Mouse (Mus musculus) adipocyte (in vitro differentiated cells): ENCODE measurements around the gene Pgap1.

Source experiments
- DNase-seq: peaks from one replicate; pipeline ENCODE4 v3.0.0-alpha.2; 2016; ENCODE audit warnings: low spot score

Gene Pgap1

GRCm38 (mm10) chr1:54557301-54558229, at the start of gene Pgap1:
TSS of gene Pgap1 (minus strand) at chr1:54557684.
- peak; percentile 88 for DNase-seq

DNA sequence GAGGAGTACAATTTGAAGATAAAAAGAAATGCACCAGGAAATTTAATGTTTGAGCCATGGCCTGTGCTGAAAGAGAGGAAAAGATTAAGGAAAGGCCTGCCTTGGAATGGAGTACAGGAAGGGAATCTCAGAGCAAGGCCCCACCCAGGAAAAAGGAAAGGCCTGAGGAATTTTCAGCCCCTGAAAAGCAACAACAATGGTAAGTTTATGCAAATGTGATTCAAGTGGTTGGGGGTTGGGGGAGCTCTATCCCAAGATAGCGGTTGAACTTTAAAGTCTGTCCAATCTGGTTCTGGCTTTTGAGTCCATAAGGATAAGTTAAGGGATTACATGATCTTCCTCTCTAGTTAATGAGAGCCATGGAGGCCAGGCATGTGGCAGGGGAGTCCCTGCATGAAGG, 49.5 kb upstream of the Pgap1 start:
- no peak for DNase-seq

DNA sequence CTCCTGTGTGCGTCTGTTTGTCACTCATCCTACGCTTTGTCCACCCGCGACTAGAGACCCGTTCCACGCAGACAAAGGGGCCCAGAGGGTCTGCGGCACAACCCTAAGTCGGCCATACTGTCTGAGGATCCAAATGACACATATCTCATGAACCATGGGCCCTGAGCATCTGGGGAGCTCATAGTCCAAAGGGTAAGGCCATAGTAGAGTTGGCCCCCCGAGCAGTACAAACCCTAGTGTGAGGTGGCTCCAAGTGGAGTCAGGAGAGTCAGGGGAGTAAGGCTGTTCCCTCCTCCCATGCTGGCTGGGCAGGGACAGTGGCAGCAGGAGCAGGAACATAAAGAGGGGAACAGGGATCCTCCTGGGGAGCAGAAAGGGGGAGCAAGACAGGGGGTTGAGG, 44.2 kb upstream of the Pgap1 start:
- DNase-seq: no peak

DNA sequence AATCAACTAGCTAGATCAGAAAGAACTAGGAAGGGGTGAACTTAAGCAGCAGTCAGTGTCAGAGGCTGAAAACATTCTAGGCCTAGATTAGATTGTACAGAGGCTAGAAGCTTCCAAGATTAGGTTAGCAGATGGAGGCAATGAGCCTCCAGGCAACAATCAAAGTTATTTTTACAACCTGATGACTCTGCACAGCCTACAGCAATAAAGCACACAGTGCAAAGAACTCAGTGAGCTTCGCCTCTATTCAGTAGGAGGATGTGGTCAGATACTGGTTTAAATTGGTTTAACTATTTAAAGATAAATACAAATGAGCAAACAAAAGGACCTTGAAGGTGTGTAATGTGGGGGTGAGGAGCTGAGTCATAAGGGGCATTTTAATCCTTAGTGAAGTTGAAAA, 42.8 kb upstream of the Pgap1 start:
- no peak for DNase-seq

DNA sequence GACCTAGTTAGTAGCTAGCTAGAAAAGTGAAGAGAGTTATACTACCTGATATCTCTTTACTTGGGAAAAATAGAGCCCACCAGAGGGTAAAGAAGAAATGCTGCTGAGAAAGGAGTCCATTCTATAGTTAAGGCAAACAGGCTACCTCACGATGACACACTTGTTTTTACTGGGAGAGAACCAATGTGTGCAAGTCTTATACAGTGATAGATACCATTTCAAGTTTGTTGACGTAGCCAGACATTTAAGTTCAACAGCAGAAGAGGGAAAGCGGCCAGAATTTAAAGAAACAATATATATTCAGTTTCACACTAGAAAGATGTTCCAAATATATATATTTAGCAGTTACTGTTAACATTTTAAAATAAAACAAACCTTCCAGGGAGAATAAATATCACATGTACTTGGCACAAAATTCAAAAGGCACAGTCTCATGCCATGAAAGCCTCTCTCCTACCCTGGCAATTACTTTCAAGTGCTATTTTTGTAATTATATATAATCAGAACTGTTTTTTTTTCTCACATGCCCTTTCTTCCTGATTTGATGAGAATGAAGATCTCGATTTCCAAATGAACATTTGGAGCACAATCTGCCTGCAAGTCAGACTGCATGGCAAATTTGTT, 40.2 kb upstream of the Pgap1 start:
- no peak for DNase-seq

DNA sequence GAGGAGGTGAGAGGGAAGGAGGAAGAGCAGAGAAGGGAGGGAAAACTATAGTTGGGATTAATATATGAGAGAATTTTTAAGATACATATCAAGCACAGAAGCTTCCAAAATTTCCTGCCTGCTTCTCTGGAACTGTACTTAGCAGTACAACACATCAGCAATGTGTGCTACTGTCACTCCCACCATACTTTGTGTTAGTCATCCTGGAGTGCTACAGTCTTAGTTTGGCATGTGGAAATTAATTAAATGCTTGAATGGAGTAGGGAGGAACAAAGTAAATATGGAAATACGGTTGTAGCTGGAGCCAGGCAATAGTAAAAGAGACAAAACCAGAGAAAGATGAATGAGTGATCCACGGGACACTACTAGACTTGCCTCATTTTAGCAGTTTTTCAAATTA, 38.7 kb upstream of the Pgap1 start:
- DNase-seq: no peak

DNA sequence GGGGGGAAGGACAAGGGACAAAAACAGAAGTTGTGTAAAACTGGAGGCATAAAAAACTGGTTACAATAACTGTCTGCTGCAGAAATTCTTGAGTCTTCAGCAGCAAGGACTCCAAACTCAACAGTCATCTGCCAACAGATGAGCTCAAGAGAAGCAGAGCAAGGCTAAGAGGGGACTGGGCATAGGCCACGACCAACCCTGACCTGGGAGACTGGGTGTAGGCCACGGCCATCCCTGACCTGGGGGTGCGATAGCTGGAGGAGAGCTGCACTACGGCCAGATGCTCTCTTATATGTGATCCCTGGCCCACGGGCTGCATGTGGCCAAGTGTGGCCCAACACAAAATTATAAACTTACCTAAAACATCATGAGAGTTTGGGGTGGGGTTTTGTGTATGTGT, 29.6 kb upstream of the Pgap1 start:
- no peak for DNase-seq

DNA sequence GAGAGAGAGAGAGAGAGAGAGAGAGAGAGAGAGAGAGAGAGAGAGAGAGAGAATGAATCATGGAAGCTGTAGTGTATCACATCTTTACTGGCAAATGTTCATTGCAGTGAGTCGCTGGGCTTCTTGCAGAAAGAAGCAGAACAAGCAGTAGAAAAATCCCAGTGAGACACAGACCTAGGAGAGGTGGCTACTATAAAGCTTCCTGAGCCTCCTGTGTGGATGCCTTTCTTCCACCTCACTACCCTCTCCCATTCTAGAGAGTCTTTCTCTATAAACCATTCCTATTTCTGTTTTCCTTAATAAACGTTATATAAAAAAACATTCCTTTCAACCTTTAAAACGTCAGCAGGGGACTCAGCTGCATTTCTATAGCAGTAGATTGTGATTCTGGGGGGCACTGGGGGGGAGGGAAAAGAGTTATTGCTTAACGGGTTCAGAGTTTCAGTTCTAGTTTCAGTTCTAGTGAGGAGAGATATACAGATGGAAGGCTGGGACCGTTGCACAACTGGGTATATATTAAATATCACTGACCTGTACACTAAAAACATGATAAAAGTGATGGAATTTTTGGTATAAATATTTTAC, 28.6 kb upstream of the Pgap1 start:
- DNase-seq: no peak

DNA sequence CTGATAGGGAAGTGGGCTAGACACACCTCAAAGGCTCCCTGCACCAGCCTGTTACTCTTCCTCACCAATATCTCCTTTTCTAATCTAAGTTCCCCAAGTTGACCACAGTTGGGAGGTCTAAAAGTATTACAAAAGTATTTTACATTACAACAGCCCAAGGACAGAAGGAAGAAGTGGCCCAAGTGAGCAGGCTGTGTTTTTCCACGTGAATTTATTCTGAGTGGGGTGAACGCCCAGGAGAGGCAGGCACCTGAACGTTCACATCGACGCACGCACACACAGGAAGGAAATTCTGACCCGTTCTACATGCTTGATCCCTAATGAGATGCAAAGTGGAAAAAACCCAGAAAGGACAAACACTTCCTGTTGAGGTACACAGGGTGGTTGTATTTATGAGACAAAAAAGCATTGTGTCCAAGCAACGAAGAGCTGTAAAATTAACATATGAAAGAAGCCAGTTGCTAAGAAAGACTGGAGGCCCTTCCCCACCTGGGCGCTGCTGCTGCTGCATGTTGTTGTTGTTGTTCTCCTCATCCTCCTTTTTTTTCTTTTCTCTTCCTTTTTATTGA, 27.9 kb upstream of the Pgap1 start:
- DNase-seq: no peak

- no peak for DNase-seq
Measured at GRCm38 (mm10) chr1:54584588-54585277, 27.2 kb upstream of the Pgap1 start.

- DNase-seq: no peak
Measured at GRCm38 (mm10) chr1:54578358-54579184, 21.1 kb upstream of the Pgap1 start.

- no peak for DNase-seq
Measured at GRCm38 (mm10) chr1:54569102-54569501, 11.6 kb upstream of the Pgap1 start.

DNA sequence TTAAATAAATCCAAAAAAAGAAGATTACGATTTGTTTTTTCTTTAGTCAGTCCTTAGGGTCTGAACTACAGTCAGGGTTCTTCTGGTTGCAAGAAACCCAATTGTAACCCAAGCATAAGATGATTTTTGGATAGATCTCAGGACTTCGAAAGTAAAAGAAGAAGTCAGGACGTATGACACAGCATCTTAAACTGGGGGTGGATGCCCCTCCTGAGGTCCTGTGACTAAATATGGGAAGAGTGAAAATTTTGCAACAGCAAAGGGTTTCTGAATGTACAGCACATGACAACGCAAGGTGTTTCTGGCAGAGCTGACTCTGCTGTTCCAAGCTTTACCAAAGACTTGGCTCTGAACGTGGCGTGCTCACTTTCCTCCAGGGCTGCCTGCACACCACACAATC, 6.4 kb upstream of the Pgap1 start:
- DNase-seq: no peak

- no peak for DNase-seq
Measured at GRCm38 (mm10) chr1:54556586-54557221, 780 bp downstream of the Pgap1 start.

DNA sequence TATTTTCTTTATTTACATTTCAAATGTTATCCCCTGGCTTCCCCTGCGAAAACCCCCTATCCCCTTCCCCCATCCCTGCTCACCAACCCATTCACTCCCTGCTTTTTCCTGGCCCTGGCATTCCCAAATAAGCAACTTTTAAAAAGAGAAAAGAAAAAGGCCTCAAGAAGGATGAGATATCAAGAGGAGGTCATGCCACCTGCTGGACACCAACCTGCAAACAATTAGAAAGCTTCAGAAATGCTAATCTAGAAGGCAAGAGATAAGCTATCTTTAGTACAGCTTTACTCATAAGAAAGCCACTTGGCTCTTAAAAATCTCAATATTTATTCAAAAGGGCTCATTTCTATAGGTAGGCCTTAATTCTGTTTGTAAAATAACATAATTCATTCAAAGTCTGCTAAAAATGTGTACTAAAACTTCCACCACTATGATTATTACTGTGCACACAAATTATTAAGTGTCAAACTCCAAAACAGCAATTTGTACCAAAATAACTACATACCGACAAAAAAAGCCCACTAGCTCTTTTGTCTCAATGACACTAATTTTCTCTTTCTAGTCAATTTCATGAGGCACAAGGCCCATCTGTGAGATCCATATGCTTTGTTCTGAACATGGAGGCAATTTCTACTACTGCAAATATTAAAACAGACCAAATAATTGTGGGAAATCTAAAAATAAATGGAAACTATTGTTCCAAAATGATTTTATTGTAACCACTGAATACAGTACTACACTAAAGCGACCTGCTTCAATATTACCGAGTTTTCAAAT, 1.9 kb downstream of the Pgap1 start:
- peak; percentile 26 for DNase-seq

- DNase-seq: no peak
Measured at GRCm38 (mm10) chr1:54552621-54553020, 4.9 kb downstream of the Pgap1 start.

GRCm38 (mm10) chr1:54545200-54545599, 12.3 kb downstream of the Pgap1 start:
- no peak for DNase-seq

DNA sequence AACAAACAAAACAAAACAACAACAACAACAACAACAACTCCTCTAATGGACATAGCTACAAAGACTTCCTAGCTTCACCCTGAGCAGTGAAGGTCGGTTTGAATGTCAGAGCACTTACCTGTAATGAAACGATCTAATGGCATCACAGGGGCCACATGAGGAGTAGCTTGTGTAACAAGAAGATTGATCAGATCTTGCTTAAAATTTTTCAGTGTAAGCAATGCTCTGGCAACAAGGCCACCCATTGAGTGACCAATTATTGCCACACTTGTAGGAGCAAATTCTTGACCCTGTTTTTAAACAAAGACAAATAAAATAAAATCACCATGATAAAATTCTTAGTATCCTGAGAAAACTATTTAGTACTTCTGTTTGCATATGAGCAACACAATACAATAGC, 14.6 kb downstream of the Pgap1 start:
- no peak for DNase-seq

GRCm38 (mm10) chr1:54531170-54531569, 26.3 kb downstream of the Pgap1 start:
- DNase-seq: no peak

- peak; percentile 86 for DNase-seq
Measured at GRCm38 (mm10) chr1:54523717-54524116, 33.8 kb downstream of the Pgap1 start.
